Comparison of ENCODE assay signal across 8 mouse cellular contexts in genomic region chr3:135402201-135402658, GRCm38 (mm10). TPM values are rescaled to one million over a fixed set of nuclear protein-coding genes. Genes with fewer than 3 reads are reported as not detected.
A peak's percentile ranks its signal among the peaks of the same experiment; 100 is the strongest.
DNase-seq lines count a peak whose midpoint lies in the region; ATAC-seq and TF ChIP-seq lines count a peak whose summit lies in the region.

No protein-coding gene starts in this region.

- no peaks in the 10 kb centered on the region for H3K9me3 ChIP-seq in heart, embryonic 11.5 days (replicated peaks; ENCODE audit: control insufficient read depth, low read length)
- no peaks in the 10 kb centered on the region for H3K9me3 ChIP-seq in kidney, embryonic 15.5 days (replicated peaks)

- peak; percentile 62; the same call in 1 of the 2 replicates for ATAC-seq in heart, embryonic 11.5 days (replicated peaks; ENCODE audit: insufficient number of reproducible peaks, low FRiP score, low TSS enrichment)
- peak; percentile 81 for ATAC-seq in kidney, embryonic 15.5 days (replicated peaks; ENCODE audit: low FRiP score)

- no peak overlapping the region for H3ac ChIP-seq in myocyte (ENCODE audit: control insufficient read depth, insufficient read length)

- peak; percentile 71; the same call in 1 of the 2 replicates for TF ChIP-seq CTCF in embryonic fibroblast, embryonic 13.5 days (IDR thresholded peaks at IDR 0.05; ENCODE audit: borderline replicate concordance, insufficient read depth, low read length)
- TF ChIP-seq CTCF in liver, adult 2 months (IDR thresholded peaks at IDR 0.05; ENCODE audit: low read depth, low read length): peak; percentile 86

- H3K36me3 ChIP-seq in heart, embryonic 11.5 days (ENCODE audit: control insufficient read depth, insufficient read depth, low read length): 0 out of 2 replicates have a peak, but pooled peaks cover 4% of the 10 kb centered on the region
- H3K36me3 ChIP-seq in kidney, embryonic 15.5 days: peaks cover 21% of the 10 kb centered on the region
- H3K36me3 ChIP-seq in liver, adult 2 months (ENCODE audit: control insufficient read depth, insufficient read depth, low read length): peaks cover 1% of the 10 kb centered on the region; the same call in 1 of the 2 replicates
- peaks cover 12% of the 10 kb centered on the region for H3K36me3 ChIP-seq in myocyte (ENCODE audit: control insufficient read depth, insufficient read depth)

- WGBS in heart, embryonic 11.5 days (ENCODE audit: insufficient replicate concordance): 4% methylated on average over 10 of the region's 10 CpGs
- 10% methylated on average over 10 of the region's 10 CpGs for WGBS in kidney, embryonic 15.5 days
- under 1% methylated on average over 10 of the region's 10 CpGs for WGBS in liver, adult 2 months

- H3K27ac ChIP-seq in embryonic fibroblast, embryonic 13.5 days (ENCODE audit: insufficient read depth, low read length): no peak overlapping the region
- H3K27ac ChIP-seq in heart, embryonic 11.5 days (ENCODE audit: low read depth, low read length): no peak overlapping the region
- H3K27ac ChIP-seq in kidney, embryonic 15.5 days: no peak overlapping the region
- no peak overlapping the region for H3K27ac ChIP-seq in liver, adult 2 months (replicated peaks; ENCODE audit: insufficient read depth, low read depth, low read length)

- no peak for TF ChIP-seq POLR2A in embryonic fibroblast, embryonic 13.5 days (IDR thresholded peaks at IDR 0.05; ENCODE audit: low read depth, low read length)
- no peak for TF ChIP-seq POLR2A in liver, adult 2 months (IDR thresholded peaks at IDR 0.05; ENCODE audit: extremely low read depth, insufficient read depth, low read length)
- TF ChIP-seq POLR2A in myocyte (IDR thresholded peaks at IDR 0.05; ENCODE audit: insufficient read length, low read depth): no peak

- no peaks in the 10 kb centered on the region for H3K79me2 ChIP-seq in liver, adult 2 months (ENCODE audit: control insufficient read depth, insufficient read depth, low read length)
- H3K79me2 ChIP-seq in myocyte (ENCODE audit: control insufficient read depth, insufficient read depth): no peaks in the 10 kb centered on the region

- peaks cover 3% of the 10 kb centered on the region; the same call in 1 of the 2 replicates for H3K4me1 ChIP-seq in embryonic fibroblast, embryonic 13.5 days (ENCODE audit: control insufficient read depth, insufficient read depth, low read length)
- peaks cover 9% of the 10 kb centered on the region; the same call in 1 of the 2 replicates for H3K4me1 ChIP-seq in heart, embryonic 11.5 days (ENCODE audit: control insufficient read depth, insufficient read depth, low read length)
- H3K4me1 ChIP-seq in kidney, embryonic 15.5 days: no peaks in the 10 kb centered on the region
- H3K4me1 ChIP-seq in liver, adult 2 months (ENCODE audit: control insufficient read depth, insufficient read depth, low read length): no peaks in the 10 kb centered on the region

- H3K4me2 ChIP-seq in heart, embryonic 11.5 days: peak overlapping the region; percentile 30; the same call in 1 of the 2 replicates
- no peak overlapping the region for H3K4me2 ChIP-seq in kidney, embryonic 15.5 days
- H3K4me2 ChIP-seq in myocyte (ENCODE audit: low read depth): peak overlapping the region; percentile 31

- peak; percentile 97 for DNase-seq in 416B (ENCODE audit: low read depth)
- DNase-seq in adrenal gland, postnatal 4 days (ENCODE audit: low spot score in 2 of 2): peak; percentile 69 to 72
- DNase-seq in liver, adult 2 months (ENCODE audit: extremely low read depth, low read depth, low spot score): peak; percentile 92
- peak; percentile 83 to 94 for DNase-seq in spleen, postnatal 4 days (ENCODE audit: low spot score in 2 of 2)

- no peak overlapping the region for H3K9ac ChIP-seq in heart, embryonic 11.5 days (ENCODE audit: low read depth, low read length)
- H3K9ac ChIP-seq in kidney, embryonic 15.5 days: no peak overlapping the region
- no peak overlapping the region for H3K9ac ChIP-seq in liver, adult 2 months (ENCODE audit: low read depth, low read length)

- no peaks in the 10 kb centered on the region for H3K27me3 ChIP-seq in heart, embryonic 11.5 days (ENCODE audit: control insufficient read depth, insufficient read depth, low read length)
- H3K27me3 ChIP-seq in kidney, embryonic 15.5 days: no peaks in the 10 kb centered on the region
- H3K27me3 ChIP-seq in liver, adult 2 months (ENCODE audit: control insufficient read depth, insufficient read depth, low read length): no peaks in the 10 kb centered on the region
- no peaks in the 10 kb centered on the region for H3K27me3 ChIP-seq in myocyte (ENCODE audit: control insufficient read depth, insufficient read depth, insufficient read length)

- no peak overlapping the region for H3K4me3 ChIP-seq in embryonic fibroblast, embryonic 13.5 days (ENCODE audit: insufficient read depth, low read length)
- H3K4me3 ChIP-seq in heart, embryonic 11.5 days (ENCODE audit: low read depth, low read length): 0 out of 2 replicates have a peak overlapping the region, but pooled peaks have one; percentile 8
- no peak overlapping the region for H3K4me3 ChIP-seq in kidney, embryonic 15.5 days (replicated peaks)
- H3K4me3 ChIP-seq in liver, adult 2 months (ENCODE audit: insufficient read depth, low read depth, low read length): no peak overlapping the region
- H3K4me3 ChIP-seq in myocyte: no peak overlapping the region

TF ChIP-seq in myocyte, 11 proteins besides CTCF, POLR2A, EP300 and RAD21:
- TF ChIP-seq USF1 (IDR thresholded peaks at IDR 0.05; ENCODE audit: low read depth): peak; percentile 50
- TF ChIP-seq SRF (IDR thresholded peaks at IDR 0.05; ENCODE audit: control insufficient read depth, insufficient read length, low read depth): no peak
- TF ChIP-seq MYOG (IDR thresholded peaks at IDR 0.05; ENCODE audit: control insufficient read depth in 1 of 3, insufficient read depth in 1 of 3, insufficient read length in 2 of 3, low read depth in 2 of 3): no peak

RNA-seq across cellular contexts. Expression of gene Cisd2, which starts 21.5 kb away (rescaled TPM):
- 10 to 100 TPM; 31.7 to 34.1 TPM for total RNA-seq in adrenal gland, postnatal 4 days (2021)
- polyA plus RNA-seq in embryonic fibroblast, embryonic 13.5 days (2011; ENCODE audit: insufficient read length, low read depth, missing spikeins): 29.1 and 31.8 TPM in 2 replicates
- 54.9 and 59.2 TPM in 2 replicates for polyA plus RNA-seq in heart, embryonic 11.5 days (2014; fragmentation: Nextera tagmentation; extraction: Ambion mirVana)
- polyA plus RNA-seq in kidney, embryonic 15.5 days (2015; fragmentation: Nextera tagmentation; extraction: Ambion mirVana): 68.8 and 77.6 TPM in 2 replicates
- 17.4 and 20.5 TPM in 2 replicates for total RNA-seq in liver, adult 2 months (2014; rRNA removed)
- polyA plus RNA-seq in liver, adult 2 months (2012; rRNA removed): 19.2 and 23.1 TPM in 2 replicates
- polyA plus RNA-seq in myocyte (2012; fragmentation: generic; extraction: Trizol): 10.8 TPM

RNA-seq across cellular contexts. Expression of gene Ube2d3, which starts 35.7 kb away (rescaled TPM):
- total RNA-seq in adrenal gland, postnatal 4 days (2021): 100 to 1,000 TPM; 363 to 371 TPM
- polyA plus RNA-seq in embryonic fibroblast, embryonic 13.5 days (2011; ENCODE audit: insufficient read length, low read depth, missing spikeins): 407 and 470 TPM in 2 replicates
- polyA plus RNA-seq in heart, embryonic 11.5 days (2014; fragmentation: Nextera tagmentation; extraction: Ambion mirVana): 497 and 511 TPM in 2 replicates
- 512 and 532 TPM in 2 replicates for polyA plus RNA-seq in kidney, embryonic 15.5 days (2015; fragmentation: Nextera tagmentation; extraction: Ambion mirVana)
- 230 and 243 TPM in 2 replicates for total RNA-seq in liver, adult 2 months (2014; rRNA removed)
- 210 and 283 TPM in 2 replicates for polyA plus RNA-seq in liver, adult 2 months (2012; rRNA removed)
- polyA plus RNA-seq in myocyte (2012; fragmentation: generic; extraction: Trizol): 237 TPM

RNA-seq across cellular contexts. Expression of gene Slc9b1, which starts 54.4 kb away (rescaled TPM):
- total RNA-seq in adrenal gland, postnatal 4 days (2021): 1 to 10 TPM in 1 of 2 experiments, under 1 TPM in 1; 0.73 to 1.7 TPM
- not detected in 2 replicates for polyA plus RNA-seq in embryonic fibroblast, embryonic 13.5 days (2011; ENCODE audit: insufficient read length, low read depth, missing spikeins)
- 0.17 TPM in 1 of 2 replicates, not detected in the other for polyA plus RNA-seq in heart, embryonic 11.5 days (2014; fragmentation: Nextera tagmentation; extraction: Ambion mirVana)
- 0.42 TPM in 1 of 2 replicates, not detected in the other for polyA plus RNA-seq in kidney, embryonic 15.5 days (2015; fragmentation: Nextera tagmentation; extraction: Ambion mirVana)
- total RNA-seq in liver, adult 2 months (2014; rRNA removed): 0.09 TPM in 1 of 2 replicates, not detected in the other
- polyA plus RNA-seq in liver, adult 2 months (2012; rRNA removed): not detected in 2 replicates
- not detected for polyA plus RNA-seq in myocyte (2012; fragmentation: generic; extraction: Trizol)
